Mouse (Mus musculus) thymus, adult 2 months (tissue): ENCODE data around the gene Dop1b. TPM values are rescaled to one million over a fixed set of nuclear protein-coding genes. Genes with fewer than 3 reads are reported as not detected.
A peak's percentile ranks its signal among the peaks of the same experiment; 100 is the strongest.

Source experiments
- DNase-seq: peaks from one replicate; pipeline ENCODE4 v3.0.0; 2021
- H3K27ac ChIP-seq: fragments of 200-500 bp; 2 replicates; pipeline ENCODE4 v1.5.1; 2012; ENCODE audit warnings: low read length, control low read depth; ENCODE audit not compliant: control insufficient read depth, insufficient read depth
- H3K27me3 ChIP-seq: fragments of 200-500 bp; 2 replicates; pipeline ENCODE4 v1.6.1; 2012; ENCODE audit warnings: mild to moderate bottlenecking, low read length, moderate library complexity, mixed read lengths; ENCODE audit not compliant: control insufficient read depth, insufficient read depth
- H3K36me3 ChIP-seq: fragments of 200-500 bp; 2 replicates; pipeline ENCODE4 v1.6.1; 2012; ENCODE audit warnings: mild to moderate bottlenecking, low read length, moderate library complexity; ENCODE audit not compliant: control insufficient read depth, insufficient read depth
- H3K4me1 ChIP-seq: fragments of 200-500 bp; replicated peaks from 2 replicates; pipeline ENCODE4 v1.6.1; 2012; ENCODE audit warnings: low read length; ENCODE audit not compliant: control insufficient read depth, insufficient read depth
- H3K4me3 ChIP-seq: fragments of 200-500 bp; 2 replicates; pipeline ENCODE4 v1.5.1; 2012; ENCODE audit warnings: mild to moderate bottlenecking, low read length, control low read depth, moderate library complexity; ENCODE audit not compliant: control insufficient read depth, insufficient read depth
- CTCF ChIP-seq: fragments of 200-500 bp; IDR thresholded peaks from 2 replicates; pipeline ENCODE4 v1.5.1; 2012; ENCODE audit warnings: mild to moderate bottlenecking, control low read depth, low read length, moderate library complexity, borderline replicate concordance; ENCODE audit not compliant: control insufficient read depth, poor library complexity, insufficient read depth; ENCODE audit errors: extremely low read depth
- POLR2A ChIP-seq: fragments of 200-500 bp; IDR thresholded peaks from 2 replicates; pipeline ENCODE4 v1.6.1; 2012; ENCODE audit warnings: mild to moderate bottlenecking, low read length, control low read depth, moderate library complexity; ENCODE audit not compliant: control insufficient read depth, poor library complexity, insufficient read depth; ENCODE audit errors: extremely low read depth
- WGBS: fragments of 180-500 bp; shearing (Covaris S2); methylation state at CpG from one replicate; pipeline ENCODE4 v1.1.7; 2018; 5-methylcytosine and 5-hydroxymethylcytosine counted together
- polyA plus RNA-seq: library from polyadenylated mRNA; depleted of rRNA; stranded (reverse); fragments of >200 nt; gene quantifications from 2 replicates; pipeline ENCODE4 v1.2.3, GENCODE M21; 2012

Gene Dop1b
- polyA plus RNA-seq, 1 experiment = 60.6 TPM

GRCm38 (mm10) chr16:93766956-93767355 is 55.3 kb downstream of the Dop1b start:
- 69% methylated on average over 4 of the region's 4 CpGs for WGBS
- H3K27ac ChIP-seq = 0 out of 2 replicates have a peak overlapping the region, but pooled peaks have one; percentile 26
- no peaks in the 10 kb centered on the region for H3K27me3 ChIP-seq
- peaks cover 17% of the 10 kb centered on the region for H3K4me1 ChIP-seq
- TF ChIP-seq CTCF (no peak), POLR2A (no peak)
- peak; percentile 57 for DNase-seq
- no peak overlapping the region for H3K4me3 ChIP-seq
- H3K36me3 ChIP-seq = peaks cover 4% of the 10 kb centered on the region; the same call in 1 of the 2 replicates

DNA sequence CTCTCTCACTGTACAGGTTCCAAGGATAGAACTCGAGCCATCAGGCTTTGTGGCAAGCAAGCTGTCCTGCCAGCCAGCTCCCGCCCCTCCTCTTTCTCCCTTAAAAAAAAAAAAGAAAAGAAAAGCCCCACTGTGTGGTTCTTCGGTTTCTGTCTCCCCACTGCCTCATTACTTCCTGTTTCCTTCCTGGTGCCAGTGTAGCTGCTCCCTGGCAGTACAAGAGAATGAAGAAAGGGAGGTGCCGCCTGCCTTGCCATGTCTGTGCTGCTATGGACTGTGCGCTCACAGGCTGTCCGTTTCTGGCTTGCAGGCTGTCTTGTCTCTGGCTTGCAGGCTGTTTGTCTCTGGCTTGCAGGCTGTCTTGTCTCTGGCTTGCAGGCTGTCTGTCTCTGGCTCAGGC is 55.8 kb downstream of the Dop1b start:
- Histone ChIP-seq H3K27me3 (no peaks in the 10 kb centered on the region), H3K36me3 (no peaks in the 10 kb centered on the region; the same call in 1 of the 2 replicates), H3K4me1 (peaks cover 17% of the 10 kb centered on the region), H3K27ac (peak overlapping the region; percentile 75), H3K4me3 (no peak overlapping the region)
- DNase-seq = peak; percentile 33
- WGBS = 23% methylated on average over 6 of the region's 6 CpGs
- no peak for TF ChIP-seq CTCF
- no peak for TF ChIP-seq POLR2A

DNA sequence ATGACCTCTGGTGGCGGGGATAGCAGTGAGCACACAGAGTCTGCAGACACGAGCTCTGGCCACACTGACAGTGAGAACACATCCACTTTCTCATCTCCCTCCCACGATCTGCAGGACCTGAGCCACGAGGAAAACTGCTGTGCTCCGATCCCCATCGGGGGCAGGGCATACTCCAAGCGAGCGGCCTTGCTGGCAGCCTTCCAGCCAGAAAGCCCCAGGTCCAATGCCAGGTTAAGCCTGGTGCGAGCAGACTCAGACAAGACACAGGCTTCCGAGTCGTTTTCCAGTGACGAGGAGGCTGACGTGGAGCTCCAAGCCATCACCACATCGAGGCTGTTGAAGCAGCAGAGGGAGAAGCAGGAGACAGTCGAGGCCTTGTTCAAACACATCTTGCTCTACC is 57.9 kb downstream of the Dop1b start:
- TF ChIP-seq CTCF (no peak), POLR2A (no peak)
- Histone ChIP-seq H3K27me3 (no peaks in the 10 kb centered on the region), H3K27ac (no peak overlapping the region), H3K4me1 (peaks cover 17% of the 10 kb centered on the region), H3K36me3 (no peaks in the 10 kb centered on the region; the same call in 1 of the 2 replicates), H3K4me3 (no peak overlapping the region)
- 93% methylated on average over 15 of the region's 15 CpGs for WGBS
- no peak for DNase-seq

- H3K27me3 ChIP-seq = no peaks in the 10 kb centered on the region
- TF ChIP-seq POLR2A = no peak
- TF ChIP-seq CTCF = no peak
- H3K4me3 ChIP-seq = no peak overlapping the region
- no peaks in the 10 kb centered on the region for H3K36me3 ChIP-seq
- WGBS = 95% methylated on average over 32 of the region's 32 CpGs
- peaks cover 17% of the 10 kb centered on the region for H3K4me1 ChIP-seq
- no peak overlapping the region for H3K27ac ChIP-seq
- no peak for DNase-seq
Measured at GRCm38 (mm10) chr16:93770271-93770926, 58.7 kb downstream of the Dop1b start.

- DNase-seq = no peak
- no peaks in the 10 kb centered on the region for H3K27me3 ChIP-seq
- TF ChIP-seq POLR2A = no peak
- no peak for TF ChIP-seq CTCF
- H3K36me3 ChIP-seq = no peaks in the 10 kb centered on the region
- peaks cover 17% of the 10 kb centered on the region for H3K4me1 ChIP-seq
- 95% methylated on average over 5 of the region's 5 CpGs for WGBS
- H3K4me3 ChIP-seq = no peak overlapping the region
- H3K27ac ChIP-seq = no peak overlapping the region
Measured at GRCm38 (mm10) chr16:93774658-93775057, 63.0 kb downstream of the Dop1b start.

- 64% methylated on average over 5 of the region's 5 CpGs for WGBS
- DNase-seq = no peak
- Histone ChIP-seq H3K27me3 (no peaks in the 10 kb centered on the region), H3K36me3 (no peaks in the 10 kb centered on the region), H3K4me3 (no peak overlapping the region), H3K27ac (peak overlapping the region; percentile 6), H3K4me1 (peaks cover 31% of the 10 kb centered on the region)
- TF ChIP-seq POLR2A (no peak), CTCF (no peak)
Measured at GRCm38 (mm10) chr16:93776468-93776867, 64.8 kb downstream of the Dop1b start.
